Mouse (Mus musculus): ENCODE measurements around the gene Tbc1d10a.

The Tbc1d10a gene

GRCm38 (mm10) chr11:4237389-4237912 lies 50.9 kb downstream of the Tbc1d10a start:
- DNase-seq (ENCODE audit: low spot score in 2 of 2) = no peak

DNA sequence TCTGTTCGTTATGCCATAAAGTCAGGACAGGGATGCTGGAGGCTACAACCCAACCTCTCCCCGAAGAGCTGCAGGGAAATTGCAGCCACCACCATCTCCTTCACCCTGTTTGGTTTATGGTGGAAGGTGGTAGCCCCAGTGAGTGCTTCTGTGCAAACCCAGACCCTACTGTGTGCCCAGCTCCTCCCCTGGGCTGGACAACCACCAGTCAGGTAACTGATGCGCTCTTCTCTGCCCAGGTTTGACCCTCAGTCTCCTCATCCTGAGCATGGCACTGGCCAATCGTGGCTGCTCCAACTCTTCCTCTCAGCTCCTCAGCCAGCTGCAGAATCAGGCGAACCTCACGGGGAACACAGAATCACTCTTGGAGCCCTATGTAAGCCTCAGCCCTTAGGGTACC lies 51.6 kb downstream of the Tbc1d10a start:
- DNase-seq (ENCODE audit: low spot score in 2 of 2) = no peak

GRCm38 (mm10) chr11:4239691-4240090 lies 53.1 kb downstream of the Tbc1d10a start:
- no peak for DNase-seq (ENCODE audit: low spot score in 2 of 2)

DNA sequence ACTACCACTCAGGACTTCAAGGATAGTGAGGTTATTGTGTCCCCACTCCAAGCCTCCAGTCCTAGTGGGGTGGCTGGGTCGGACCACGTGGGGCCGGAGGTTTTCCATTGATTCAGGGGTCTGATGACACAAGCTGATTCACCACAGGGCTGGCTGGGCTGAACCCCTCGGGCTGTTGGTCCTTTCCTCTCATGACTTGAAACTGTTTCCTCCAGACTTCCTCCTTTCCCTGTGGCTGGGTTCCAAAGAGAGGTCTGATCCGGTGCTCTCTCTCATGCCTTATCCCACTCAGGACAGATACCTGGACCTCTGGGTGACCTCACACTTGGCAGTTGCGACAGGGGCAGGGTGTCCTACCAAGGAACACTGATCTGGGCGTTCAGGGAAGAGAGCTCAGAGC lies 53.6 kb downstream of the Tbc1d10a start:
- no peak for DNase-seq (ENCODE audit: low spot score in 2 of 2)

DNA sequence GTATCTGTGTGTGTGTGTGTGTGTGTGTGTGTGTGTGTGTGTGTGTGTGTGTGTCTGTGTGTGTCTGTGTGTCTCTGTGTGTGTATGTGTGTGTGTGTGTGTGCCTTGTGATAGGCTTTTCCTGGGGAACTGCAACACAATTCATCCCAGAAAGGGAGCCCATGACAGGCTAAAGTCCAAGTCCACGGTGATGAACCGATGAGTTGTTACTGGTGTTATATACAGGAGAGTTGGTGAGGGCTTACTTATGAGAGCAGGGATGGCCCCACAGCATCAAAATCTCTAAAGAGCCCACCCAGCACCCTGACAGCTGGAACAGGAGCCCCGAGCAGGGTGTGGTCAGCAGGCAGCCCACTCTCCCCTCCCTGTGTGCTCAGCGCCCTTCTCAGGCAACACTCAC lies 54.6 kb downstream of the Tbc1d10a start:
- no peak for DNase-seq (ENCODE audit: low spot score in 2 of 2)

GRCm38 (mm10) chr11:4246126-4246525 lies 59.5 kb downstream of the Tbc1d10a start:
- DNase-seq (ENCODE audit: low spot score in 2 of 2) = no peak

- DNase-seq (ENCODE audit: low spot score in 2 of 2) = no peak
These were observed 60.0 kb downstream of the Tbc1d10a start for GRCm38 (mm10) chr11:4246623-4247022.

- DNase-seq (ENCODE audit: low spot score in 2 of 2) = no peak
These were observed 60.8 kb downstream of the Tbc1d10a start for GRCm38 (mm10) chr11:4247201-4247959.

- DNase-seq (ENCODE audit: low spot score in 2 of 2) = no peak
These were observed 62.6 kb downstream of the Tbc1d10a start for GRCm38 (mm10) chr11:4249151-4249550.

GRCm38 (mm10) chr11:4250290-4250689 lies 63.7 kb downstream of the Tbc1d10a start:
- DNase-seq (ENCODE audit: low spot score in 2 of 2) = no peak

GRCm38 (mm10) chr11:4251376-4251775 lies 64.8 kb downstream of the Tbc1d10a start:
- DNase-seq (ENCODE audit: low spot score in 2 of 2) = no peak

- DNase-seq (ENCODE audit: low spot score in 2 of 2) = no peak
These were observed 66.3 kb downstream of the Tbc1d10a start for GRCm38 (mm10) chr11:4252886-4253285.

DNA sequence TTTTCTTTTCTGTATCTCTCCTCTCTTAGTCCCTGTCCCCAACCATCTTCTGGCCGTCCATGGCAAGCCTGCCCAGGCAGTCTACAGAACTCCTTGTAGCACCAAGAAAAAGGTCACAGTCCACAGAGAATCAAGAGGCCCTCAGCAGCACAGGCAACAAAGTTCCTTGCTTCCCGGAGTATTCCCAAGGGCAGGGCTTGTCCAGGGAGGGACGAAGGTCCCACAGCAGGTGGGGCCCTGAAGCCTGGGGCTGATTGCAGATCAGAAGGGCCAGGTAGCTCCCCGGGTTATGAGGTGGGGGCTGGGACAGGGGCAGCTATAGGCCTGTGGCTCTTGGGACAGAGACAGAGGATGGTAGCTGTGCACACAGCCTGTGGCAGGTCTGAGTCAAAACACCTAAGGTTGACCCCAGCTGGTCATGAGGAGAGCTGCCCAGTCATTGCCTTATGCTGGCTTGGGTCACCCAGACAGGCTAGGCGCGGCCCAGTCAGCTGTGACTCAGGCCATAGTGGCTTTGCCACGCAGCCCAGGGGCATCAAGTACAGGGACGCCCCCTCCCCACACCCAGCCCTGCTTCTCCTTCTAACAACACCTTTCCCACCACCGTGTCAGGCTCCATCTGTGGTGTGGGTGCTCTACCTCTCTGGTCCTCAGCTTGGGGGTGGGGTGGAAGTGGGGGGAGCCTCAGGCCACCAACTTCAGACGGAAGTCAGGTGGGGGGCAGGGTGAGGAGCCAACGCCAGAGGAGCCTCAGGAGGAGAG lies 70.4 kb downstream of the Tbc1d10a start, which contains the start of gene Lif:
Lif (plus strand) TSS at position 712 of the 762 bp plus-strand sequence.
- DNase-seq (ENCODE audit: low spot score in 2 of 2) = no peak

DNA sequence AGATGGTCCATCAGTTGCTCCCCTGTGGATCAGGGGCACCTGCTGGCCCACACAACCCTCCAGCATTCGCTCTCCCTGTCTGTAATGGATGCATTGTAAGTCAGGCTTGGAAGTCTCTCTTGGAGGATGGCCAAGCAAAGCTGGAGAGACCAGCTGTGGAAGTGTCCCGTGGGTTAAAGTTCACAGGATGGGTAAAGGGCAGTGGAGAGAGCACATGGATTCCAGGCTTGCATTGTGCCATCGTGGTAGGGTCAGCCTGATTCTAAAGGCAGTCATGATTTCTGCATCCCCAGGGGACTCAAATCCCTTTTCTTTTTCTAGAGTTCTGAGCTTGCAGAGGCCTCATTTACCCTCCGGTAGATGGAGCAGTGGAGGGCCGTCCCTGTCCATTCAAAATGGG lies 71.2 kb downstream of the Tbc1d10a start:
- no peak for DNase-seq (ENCODE audit: low spot score in 2 of 2)

DNA sequence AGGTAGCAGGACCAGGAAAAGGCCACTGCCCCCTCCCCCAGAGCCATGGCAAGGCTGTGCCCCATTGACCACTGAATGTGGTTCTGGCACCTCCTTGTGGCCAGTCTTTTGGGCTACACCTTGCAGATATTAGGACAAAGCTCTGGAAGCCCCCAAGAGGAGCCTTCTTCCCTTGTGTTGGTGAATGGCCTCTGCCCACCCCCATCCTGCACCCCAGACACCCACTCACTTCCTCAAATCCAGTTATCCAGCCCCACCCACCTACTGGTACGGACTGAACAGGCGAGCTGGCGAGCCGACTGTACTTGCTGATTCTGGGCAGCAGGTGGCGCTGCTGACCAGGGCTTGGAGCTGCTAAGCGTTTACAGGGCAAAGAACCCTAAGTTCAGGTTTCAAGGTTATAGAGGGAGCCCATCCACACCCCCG lies 72.1 kb downstream of the Tbc1d10a start:
- DNase-seq (ENCODE audit: low spot score in 2 of 2) = peak; percentile 19 to 82

- DNase-seq (ENCODE audit: low spot score in 2 of 2) = no peak
These were observed 74.0 kb downstream of the Tbc1d10a start for GRCm38 (mm10) chr11:4260463-4261187.

DNA sequence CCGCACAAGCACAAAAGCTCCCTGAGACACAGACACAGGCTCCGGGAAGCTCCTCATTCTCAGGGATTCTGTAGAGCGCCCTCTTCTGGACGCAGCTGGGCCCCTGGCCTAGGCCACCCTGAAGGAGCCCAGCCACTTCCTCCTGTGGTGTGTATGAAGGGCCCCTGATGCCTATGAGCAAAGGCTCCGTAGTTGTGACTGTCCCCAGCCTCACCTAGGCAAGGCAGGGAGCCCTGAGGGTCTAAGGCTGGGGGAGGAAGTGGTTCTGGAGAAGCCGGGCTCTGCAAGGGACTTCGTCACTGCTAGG lies 74.6 kb downstream of the Tbc1d10a start:
- no peak for DNase-seq (ENCODE audit: low spot score in 2 of 2)

GRCm38 (mm10) chr11:4261969-4262368 lies 75.4 kb downstream of the Tbc1d10a start:
- no peak for DNase-seq (ENCODE audit: low spot score in 2 of 2)

GRCm38 (mm10) chr11:4262847-4263246 lies 76.3 kb downstream of the Tbc1d10a start:
- DNase-seq (ENCODE audit: low spot score in 2 of 2) = no peak

- DNase-seq (ENCODE audit: low spot score in 2 of 2) = no peak
These were observed 76.7 kb downstream of the Tbc1d10a start for GRCm38 (mm10) chr11:4263296-4263695.

- DNase-seq (ENCODE audit: low spot score in 2 of 2) = no peak
These were observed 77.5 kb downstream of the Tbc1d10a start for GRCm38 (mm10) chr11:4264066-4264465.

Data from left cerebral cortex, adult 9 months (tissue).